Mouse (Mus musculus): Measurements from ENCODE around the gene Crip1.

The Crip1 gene

DNA sequence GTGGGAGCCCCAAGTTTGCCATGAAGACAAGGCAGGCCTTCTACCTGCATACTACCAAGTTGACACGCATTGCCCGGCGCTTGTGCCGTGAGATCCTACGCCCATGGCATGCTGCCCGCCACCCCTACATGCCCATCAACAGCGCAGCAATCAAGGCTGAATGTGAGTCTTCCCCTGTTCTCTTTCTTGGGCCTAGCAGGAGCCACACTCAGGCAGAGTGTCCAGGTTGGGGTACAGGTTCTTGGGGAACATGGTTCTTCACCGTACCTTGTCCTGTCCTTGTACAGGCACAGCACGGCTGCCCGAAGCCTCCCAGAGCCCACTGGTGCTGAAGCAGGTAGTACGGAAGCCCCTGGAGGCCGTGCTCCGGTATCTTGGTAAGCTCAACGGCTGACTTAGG, 14.5 kb upstream of the Crip1 start:
- DNase-seq (ENCODE audit: low spot score), result no peak

GRCm38 (mm10) chr12:113132567-113132966, 13.5 kb upstream of the Crip1 start:
- no peak for DNase-seq (ENCODE audit: low spot score)

- no peak for DNase-seq (ENCODE audit: low spot score)
Observed at GRCm38 (mm10) chr12:113133260-113133659, 12.9 kb upstream of the Crip1 start.

GRCm38 (mm10) chr12:113133861-113134403, 12.2 kb upstream of the Crip1 start:
- DNase-seq (ENCODE audit: low spot score), result no peak

DNA sequence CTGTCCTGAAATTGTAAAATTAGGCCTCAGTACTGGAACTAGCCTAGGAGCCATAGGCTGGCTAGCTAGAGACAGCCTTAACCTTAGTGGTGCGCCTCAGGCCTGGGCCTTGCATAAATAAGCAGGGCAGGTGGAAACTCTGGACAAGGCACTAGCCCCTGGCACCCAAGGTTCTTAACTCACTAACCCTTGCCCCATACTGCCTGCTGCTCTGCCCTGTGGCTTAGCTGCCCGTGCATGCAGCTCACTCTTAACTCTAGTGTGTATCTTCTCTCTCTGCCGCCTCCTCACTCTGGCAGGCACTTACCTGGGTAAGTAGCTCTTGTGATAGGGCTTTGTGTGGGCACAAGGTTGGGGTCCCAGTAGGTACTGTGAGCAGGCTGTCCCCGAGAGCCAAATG, 11.6 kb upstream of the Crip1 start:
- DNase-seq (ENCODE audit: low spot score), result no peak

- DNase-seq (ENCODE audit: low spot score), result no peak
Observed at GRCm38 (mm10) chr12:113135401-113135800, 10.7 kb upstream of the Crip1 start.

DNA sequence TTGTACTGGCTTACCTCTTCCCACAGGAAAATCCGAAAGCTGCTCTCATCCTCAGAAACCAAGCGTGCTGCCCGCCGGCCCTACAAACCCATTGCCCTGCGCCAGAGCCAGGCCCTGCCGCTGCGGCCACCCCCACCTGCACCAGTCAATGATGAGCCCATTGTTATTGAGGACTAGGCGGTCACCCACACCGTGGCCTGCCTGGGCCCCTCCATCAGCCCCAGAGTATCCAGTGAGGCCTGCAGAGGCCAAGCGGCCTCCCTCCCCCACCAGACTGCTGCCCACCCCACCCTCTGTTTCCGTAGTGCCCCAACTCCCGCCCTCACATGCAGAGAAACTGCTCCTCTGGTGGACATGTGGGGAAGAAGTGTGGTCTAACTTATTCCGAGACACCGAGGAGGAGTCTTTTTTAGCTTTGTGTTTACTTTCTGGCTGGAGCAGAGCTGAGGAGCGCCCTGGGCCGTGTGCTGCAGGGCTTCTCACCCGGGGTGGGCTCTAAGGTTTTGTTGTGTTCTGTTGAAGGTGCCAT, 9.6 kb upstream of the Crip1 start:
- no peak for DNase-seq (ENCODE audit: low spot score)

GRCm38 (mm10) chr12:113137260-113138213, 8.6 kb upstream of the Crip1 start:
- no peak for DNase-seq (ENCODE audit: low spot score)

DNA sequence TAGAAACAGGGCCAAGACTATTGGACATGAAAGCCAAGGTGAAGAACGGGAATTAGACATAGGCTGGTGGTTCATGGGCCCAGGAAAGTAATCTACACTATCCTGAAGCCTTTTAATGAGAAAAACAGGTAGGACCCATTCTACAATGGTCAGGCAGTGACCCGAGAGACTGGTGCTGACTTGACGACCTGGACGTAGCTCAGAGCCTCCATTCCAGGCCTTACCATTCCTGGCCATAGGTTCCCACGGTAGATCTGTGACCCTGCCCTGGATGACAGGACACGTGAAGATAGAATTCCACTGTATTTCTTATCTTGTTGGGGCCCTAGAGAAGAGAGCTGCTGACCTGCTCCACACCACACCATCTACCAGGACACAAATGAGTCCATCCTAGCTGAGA, 7.8 kb upstream of the Crip1 start:
- DNase-seq (ENCODE audit: low spot score), result no peak

GRCm38 (mm10) chr12:113138901-113139864, 6.9 kb upstream of the Crip1 start:
- no peak for DNase-seq (ENCODE audit: low spot score)

DNA sequence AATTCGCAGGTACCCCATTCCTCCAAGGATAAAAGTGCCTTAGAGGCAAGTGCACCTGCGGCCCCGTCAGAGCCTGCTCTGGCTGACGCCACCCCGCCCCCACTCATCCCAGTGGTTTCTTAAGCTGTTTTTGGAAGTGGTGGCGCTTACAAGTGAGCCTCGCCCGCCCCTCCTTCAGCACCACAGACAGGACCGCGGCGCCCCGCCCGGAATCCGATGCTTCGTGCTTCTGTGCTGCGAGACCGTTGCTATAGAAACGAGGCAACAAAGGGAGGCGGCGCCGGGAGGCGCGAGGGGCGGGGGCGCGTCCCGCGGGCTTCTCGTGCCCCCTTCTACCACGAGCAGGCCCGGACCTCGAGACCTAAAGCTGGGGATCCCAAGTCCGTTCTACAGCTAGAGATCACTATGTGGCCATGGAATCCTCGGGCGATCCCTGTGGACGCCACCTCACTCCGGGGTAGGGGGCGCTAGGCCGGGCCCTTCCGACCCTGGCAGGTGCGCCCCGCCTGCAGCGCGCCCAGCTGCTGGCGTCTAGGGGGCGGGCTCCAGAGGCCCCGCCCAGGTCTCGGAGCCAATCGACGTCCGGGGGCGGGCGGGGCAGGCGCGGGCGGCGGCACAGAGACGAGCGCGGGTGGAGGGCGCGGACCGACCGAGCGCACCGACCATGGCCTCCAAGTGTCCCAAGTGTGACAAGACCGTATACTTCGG, 6.1 kb upstream of the Crip1 start, which contains the start of gene Crip2:
Gene Crip2 (plus strand): TSS at position 329 of the 708 bp plus-strand sequence.
- peak; percentile 69 for DNase-seq (ENCODE audit: low spot score)

DNA sequence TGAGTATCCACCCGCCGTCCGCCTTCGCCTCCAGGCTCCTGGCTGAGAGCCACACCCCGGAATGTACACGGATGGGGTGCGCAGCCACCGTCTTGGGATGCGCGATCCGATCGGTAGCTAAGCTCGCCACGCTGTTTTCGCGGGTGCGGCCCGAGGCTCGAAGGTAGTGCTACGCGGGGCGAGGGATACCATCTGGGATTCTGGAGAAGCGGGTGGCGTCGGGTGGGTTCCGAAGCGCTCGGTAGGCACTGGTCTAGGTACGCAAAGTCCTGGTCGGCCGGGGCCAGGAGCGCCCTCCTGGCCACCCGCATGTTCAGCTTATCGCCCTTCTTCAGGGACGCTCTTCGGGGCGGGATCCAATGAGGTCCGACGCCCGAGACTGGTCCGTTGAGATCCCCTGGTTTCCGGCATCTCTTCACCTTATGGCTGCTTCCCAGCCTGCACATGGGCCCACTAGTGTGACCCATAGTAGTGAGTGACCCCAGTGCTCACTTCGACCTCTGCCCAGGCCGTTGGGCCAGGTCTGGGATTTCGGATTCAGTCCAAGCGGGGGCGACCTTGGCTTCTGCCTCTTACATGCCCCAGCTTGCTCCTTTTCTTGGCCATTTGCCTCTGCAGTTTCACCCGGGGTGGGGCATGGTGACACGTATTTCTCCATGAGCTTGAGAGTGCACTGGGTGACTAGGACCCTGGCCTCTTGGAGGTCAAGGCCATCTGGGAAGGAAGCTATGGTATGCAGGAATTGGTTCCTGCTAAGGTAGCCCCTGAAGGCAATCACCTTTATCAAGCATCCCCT, 5.3 kb upstream of the Crip1 start:
- no peak for DNase-seq (ENCODE audit: low spot score)

GRCm38 (mm10) chr12:113141531-113141973, 4.6 kb upstream of the Crip1 start:
- no peak for DNase-seq (ENCODE audit: low spot score)

DNA sequence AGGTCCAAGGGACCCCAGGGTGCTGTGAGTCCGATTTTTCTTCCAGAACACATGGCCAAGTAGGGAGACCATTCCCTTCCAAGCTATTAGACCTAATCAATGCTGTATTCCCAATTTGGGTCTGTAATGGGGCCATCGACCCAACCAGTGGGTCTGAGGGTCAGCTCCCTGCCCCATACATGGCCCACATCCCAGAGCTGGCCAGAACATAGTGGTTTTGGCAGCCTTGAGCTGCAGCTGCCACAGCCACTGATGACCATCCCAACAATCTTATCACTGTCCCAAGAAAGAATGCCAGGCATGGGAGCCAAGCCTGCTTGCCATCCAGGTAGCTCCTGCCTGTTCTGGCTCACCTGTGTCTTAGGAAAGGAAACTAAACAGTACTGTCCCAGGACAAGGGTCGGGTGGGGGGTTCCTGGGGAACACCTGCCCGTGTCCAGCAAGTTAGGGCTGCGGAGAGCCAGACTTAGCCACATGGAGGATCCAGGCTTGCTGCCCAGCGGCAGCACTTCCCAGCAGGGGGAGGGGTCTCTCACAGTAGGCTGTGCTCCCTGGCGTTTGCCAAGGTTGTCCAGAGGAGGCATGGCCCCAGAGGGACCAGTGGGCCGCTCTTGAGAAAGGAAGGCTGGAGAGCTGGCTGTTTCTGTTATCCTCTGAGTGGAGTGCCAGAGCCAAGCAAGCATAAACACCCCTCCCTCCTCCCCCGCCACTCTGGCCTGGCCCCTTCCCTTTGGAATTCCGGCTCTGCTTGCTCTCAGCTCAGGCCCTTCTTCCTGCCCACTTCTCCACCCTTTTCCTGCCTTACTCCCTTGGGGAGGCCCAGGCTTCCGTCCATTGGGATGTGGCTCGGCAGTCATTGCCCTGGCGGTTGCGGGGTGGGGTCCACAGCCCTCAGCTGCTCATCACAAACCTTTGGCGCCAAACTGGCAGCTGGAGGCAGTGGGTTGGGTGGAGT, 3.8 kb upstream of the Crip1 start:
- DNase-seq (ENCODE audit: low spot score), result no peak

- DNase-seq (ENCODE audit: low spot score), result no peak
Observed at GRCm38 (mm10) chr12:113143164-113143563, 3.0 kb upstream of the Crip1 start.

GRCm38 (mm10) chr12:113144001-113144756, 1.9 kb upstream of the Crip1 start:
- DNase-seq (ENCODE audit: low spot score), result no peak

DNA sequence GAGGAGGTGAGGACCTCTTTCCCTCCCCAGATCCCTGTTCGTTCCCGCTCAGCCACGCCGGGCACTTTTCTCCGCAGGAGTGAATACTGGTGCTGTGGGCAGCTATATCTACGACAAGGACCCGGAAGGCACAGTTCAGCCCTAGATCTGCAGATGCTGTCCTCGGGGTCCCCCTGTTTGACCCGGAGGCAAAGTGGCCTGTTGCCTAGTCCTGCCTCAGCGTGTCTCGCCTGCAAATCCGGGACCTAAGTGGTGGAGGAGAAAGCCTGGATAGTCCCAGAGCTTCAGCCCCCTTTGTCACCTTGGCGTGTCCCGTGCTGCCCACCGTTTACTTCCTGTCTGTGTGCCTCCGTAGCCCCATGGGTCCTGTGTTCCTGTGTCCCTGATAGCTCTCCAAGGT, 1.2 kb upstream of the Crip1 start:
- no peak for DNase-seq (ENCODE audit: low spot score)

DNA sequence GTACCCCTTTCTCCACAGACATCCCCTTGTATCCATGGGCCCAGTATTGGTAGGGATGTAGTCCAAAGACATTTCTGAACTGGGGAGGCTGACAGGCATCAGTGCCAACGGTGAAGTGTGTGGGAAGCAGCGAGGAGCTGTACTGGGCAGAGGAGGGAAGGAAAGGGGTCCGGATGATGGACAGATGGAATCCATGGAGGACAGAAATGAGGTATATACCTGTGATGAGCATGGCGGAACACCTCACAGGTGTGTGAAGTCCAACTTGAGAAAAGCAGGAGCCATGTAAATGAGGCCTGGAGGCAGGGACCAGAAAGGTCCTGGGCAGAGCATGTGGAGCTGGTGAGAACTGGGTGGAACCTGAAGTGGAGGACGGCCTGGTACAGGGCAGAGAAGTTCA, 525 bp upstream of the Crip1 start:
- no peak for DNase-seq (ENCODE audit: low spot score)

DNA sequence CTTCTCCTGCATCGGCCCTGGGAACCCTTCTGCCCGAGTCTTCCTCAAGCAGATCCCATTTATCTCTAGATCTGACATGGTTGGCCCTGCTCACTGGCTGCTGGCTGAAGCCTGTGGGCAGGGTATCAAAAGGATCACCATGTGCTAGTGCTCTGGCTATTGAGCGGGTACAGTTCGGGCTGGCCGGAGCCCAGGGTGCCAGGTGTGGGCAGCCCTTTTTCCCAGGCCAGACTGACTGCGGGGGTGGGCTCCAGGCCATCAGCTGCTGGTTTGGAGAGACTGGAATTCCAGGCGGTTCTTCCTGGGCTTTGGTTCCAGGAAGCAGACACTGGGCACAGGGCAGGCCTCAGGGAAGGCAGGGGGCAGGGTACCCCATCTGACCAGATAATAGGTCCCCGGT, 1.4 kb downstream of the Crip1 start:
- DNase-seq (ENCODE audit: low spot score), result no peak

All from layer of hippocampus, adult 9-10 months (tissue).